Mouse (Mus musculus): ENCODE measurements around the gene Zdhhc13.

Gene Zdhhc13

DNA sequence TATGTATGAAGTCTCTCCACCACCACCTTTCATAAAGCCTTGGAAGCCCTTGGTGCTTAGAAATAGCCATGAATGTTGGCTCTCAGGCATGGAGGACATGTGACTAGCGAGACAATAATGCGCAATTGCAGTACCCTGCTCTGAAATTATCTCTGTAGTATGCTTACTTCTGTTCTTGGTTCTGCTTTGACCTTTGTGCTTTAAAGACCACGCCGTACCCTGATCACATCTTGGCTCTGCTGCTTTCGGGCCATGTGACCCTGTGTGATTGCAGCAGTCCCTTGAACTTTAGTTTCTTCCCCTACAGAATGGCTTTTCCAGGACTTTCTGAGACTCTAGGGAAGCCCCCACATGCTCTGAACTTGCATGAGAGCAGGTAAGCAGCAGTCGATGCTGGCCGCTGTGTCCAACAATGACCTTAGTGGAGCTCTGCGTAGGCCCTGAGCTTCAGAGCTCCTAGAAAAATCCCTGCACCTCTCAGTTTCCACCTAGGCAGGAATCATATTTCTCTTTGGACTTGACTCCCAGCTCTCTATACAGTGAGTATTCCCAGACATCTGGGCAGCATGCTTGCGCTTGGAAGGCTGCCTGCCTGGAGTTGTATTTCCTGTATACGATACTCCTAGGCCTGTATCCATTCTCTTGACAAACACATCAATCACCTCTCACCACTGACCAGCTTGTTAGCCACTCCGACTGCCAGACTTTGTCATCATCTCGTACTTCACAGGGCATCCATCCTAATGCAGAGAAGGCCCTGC is 56.6 kb downstream of the Zdhhc13 start:
- DNase-seq = no peak

DNA sequence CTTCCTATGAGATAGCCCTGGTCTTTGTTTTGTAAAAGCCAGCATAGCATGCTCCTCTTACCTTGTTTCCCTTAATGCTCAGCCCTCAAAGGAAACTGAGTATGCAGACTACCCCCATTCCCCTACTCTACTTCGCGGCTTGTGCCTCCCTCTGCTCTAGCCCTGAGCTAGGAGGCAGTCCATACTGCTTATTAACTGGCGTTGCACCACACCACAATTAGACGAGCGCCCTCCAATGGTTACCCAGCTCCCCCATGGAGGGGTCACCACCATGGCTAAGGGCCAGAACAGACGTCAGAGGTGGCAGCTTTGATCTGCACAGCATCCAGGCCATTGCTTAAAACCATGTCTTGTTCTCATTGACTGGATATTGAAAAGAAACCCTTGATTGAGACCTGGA is 58.0 kb downstream of the Zdhhc13 start:
- peak; percentile 26 to 34 for DNase-seq

DNA sequence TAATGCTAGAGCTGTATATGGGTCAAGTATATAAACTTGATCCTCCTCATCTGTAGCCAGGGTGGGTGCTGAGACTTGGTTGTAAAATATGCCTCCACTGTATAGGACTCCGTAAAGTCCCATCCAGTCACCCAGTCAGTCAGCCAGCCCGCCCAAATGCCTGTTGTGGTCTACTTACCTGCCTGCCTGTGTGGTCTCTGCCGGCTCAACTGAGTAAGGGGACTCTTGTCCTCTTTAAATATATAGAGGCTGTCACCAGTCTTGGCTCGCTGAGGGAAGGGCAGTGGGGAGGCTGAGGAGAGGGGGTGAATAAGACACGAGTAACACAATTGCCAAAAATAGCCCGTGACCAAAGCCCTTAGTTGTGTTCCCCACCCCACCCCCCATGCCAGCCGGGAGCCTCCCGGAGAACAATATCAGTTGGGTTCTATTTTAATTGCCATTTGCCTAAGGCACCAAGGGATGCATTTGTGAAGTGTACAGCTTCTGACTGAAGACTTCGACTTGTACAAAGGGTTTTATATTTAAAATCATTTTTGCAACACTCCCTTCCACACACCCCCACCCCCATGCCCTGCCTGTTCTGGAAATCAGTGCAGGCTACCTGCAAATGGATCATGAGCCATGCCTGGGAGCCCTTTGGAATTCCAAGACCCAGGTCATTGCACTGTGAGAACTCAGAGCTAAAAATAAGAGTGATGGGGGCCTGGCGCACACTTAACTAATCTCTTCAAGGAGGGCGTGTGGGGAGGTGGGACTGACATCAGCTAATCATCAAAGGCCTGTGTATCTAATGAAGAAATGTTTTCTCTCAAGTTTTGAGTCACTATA is 59.2 kb downstream of the Zdhhc13 start, which contains the start of gene Csrp3:
Gene Csrp3, minus strand, starts transcription at position 214 of the 831 bp plus-strand sequence.
- DNase-seq = peak in 1 of 2 experiments; percentile 12

DNA sequence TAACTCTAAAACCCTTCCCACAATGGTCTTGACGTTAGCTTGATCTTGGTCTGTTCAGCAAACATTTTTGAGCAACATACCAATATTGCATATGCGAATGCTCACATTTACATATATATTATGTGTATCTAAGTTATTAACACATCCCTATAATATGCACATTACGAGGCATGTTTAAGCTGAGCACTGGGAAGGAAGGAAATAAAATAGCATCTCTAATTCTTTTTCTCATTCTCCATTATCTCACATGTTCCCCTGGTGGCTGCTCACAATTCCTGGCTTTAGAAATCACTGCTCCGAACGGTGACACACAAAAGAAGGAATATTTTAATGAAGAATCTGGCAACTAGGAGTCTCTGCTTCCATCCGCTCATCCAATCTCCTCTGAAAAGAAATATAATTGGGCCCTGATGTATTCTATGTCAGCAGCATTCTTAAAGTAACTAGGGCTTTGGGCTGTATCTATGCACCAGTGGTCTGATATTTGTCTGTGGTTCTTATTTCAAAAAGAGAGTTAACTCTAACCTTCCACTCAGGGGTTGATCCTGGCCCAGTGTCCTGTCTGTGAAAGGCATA is 62.8 kb downstream of the Zdhhc13 start:
- no peak for DNase-seq

DNA sequence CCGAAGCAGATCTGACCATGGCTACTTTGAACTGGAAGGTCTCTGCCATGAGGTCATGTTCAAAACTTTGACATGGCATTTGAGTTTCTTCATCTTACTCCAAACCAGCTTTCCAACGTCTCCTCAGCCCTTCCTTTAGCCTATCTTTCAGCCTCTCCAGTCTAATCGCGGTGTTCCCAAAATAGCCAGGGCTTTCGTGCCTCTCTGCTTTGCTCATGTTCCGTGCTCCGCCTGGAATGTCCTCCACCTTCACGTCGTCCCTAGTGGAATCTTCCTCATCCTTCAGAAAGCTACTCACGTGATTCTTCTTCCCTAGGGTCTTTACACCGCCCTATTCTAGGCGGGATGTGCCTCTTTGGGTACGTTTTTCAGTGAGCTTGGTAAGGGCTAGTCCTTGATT is 64.7 kb downstream of the Zdhhc13 start:
- DNase-seq = no peak

DNA sequence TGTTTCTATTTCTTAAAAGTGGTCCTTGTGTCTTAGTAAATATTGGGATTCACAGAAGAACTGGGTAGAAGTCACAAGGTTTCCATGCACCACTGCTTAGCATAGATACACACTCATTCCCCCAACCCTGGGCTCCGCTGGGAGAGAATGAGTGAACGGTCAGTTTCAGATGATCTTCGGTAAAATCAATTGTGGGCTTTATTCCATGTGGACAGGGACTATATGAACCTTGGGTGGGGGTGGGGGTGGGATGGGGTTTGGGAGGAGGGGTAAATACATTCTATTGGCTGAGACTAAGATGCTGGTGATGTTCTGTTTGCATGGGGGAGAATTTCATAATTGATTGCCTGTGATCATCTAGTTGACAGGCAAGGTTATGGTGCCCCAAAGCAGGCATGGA is 66.7 kb downstream of the Zdhhc13 start:
- no peak for DNase-seq

DNA sequence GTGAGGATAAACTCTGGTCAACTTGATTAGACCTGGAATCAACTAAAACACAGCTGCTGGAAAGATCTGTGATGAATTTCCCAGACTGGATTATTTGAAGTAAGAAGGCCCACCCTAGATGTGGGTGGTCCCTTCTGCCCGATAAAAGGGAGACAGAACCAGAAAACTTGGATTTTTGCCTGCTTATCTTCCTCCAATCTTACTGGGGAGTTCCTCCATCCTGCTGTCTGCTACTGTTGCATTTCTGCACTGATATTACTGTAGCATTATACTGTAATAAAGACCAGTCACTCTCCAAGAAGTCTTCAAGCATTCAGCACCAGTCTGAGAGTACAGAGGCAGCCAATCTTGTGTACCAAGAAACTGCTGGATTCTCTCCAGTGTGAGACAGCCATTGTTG is 69.5 kb downstream of the Zdhhc13 start:
- no peak for DNase-seq

DNA sequence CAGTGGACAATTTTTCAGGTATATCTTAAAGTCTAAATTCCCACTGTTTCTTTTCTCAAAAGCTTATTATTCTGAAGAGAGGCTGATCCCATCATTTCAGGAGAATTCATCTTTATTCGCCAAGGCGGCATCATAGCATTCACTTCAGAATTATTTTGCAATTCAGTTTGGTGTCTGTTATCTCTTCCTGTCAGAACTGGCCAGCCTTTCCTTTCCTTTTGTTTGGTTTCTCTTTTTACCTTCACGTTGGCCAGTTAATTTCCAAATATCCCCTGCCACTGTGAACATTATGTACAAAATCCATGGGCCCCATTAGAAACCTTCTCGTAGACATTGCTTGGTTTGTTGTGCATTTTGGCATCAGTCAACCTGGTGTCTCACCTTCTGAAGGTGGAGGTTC is 70.6 kb downstream of the Zdhhc13 start:
- DNase-seq = no peak

DNA sequence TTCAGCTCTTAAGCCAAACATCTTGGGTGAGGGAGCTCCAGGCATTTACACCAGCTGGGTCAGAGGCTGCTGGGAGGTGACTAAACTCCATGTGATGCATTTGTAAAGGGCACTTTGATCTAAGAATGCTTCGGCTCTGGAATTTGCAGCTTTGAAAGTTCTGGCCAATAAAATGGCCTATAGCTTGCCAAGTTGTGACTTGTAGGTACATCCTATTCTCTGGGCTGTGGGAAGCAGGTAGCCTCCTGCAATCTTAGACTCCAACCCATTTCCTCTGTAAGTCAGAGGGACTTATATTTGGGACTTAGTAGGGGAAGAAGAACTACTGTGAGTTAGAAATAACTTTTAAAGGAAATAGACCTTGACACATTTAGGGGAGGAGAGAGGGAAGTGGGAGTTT is 72.1 kb downstream of the Zdhhc13 start:
- no peak for DNase-seq

DNA sequence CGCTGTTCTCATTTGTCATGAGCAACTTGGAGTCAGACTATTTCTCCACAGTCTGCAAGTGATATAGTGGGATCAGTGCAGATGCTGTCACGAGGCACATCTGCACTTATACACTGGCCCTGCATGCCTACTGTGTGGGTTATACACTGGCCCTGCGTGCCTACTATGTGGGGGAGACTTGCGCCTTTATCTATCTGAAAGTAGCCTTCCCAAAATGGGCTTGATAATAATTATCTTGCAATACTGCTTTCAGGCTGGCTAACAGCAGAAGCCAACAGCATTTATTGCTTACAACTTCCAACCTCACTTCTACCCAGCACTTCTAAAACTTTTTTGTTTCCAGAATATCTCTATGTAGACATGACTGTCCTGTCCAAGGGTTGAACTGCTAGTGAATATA is 73.0 kb downstream of the Zdhhc13 start:
- DNase-seq = no peak

DNA sequence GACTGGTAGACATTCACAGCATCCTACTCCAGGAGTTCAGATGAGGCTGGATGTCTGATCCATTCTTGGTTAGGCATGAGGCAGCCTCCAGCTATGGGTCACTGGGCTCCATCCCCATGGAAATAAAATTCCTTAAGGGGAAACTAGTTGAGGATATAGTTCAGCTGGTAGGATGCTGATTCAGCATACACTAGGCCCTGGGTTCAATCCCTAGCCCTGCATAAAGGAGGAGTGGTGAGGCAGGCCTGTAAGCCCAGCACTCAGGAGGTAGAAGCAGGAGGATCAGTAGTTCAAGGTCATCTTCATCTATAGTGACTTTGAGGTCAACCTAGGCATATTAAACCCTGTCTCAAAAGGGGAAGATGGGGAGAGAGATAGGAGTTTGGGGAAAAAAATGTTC is 75.4 kb downstream of the Zdhhc13 start:
- no peak for DNase-seq

DNA sequence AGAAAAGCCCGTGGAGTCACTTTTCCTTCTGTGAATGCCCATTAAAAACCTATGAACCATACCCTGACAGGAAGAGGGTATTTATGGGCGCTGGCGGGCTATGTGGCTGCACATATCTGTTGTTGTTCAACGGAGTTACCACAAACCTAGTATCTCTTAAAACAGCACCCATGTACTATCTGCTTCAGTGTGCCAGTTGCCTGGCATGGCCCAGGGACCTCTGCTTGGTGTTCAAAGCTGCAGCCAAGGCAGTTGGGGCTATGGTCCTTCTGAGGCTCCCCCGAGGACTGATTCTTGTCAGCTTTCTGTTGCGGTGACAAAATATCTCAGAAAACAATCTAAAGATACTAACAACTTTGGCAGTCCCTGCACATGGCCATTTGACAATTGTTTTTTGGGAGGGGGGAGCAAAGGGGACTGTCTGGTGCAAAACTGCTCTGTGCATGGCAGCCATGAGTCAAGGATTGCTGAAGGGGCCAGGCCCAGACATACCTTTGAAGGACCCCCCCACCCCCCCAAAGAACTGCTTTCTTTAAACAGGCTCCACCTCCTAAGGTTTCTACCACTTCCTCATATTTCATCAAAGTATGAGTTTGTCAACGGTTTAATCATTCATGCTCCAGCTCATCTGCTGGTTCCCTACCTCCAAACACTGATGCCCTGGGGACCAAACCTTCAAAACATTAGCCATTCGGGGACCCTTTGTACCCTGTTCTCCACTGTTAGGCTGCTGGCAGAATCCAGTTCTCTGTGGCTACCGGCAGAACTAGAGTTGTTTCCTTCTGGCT is 76.1 kb downstream of the Zdhhc13 start:
- DNase-seq = no peak

DNA sequence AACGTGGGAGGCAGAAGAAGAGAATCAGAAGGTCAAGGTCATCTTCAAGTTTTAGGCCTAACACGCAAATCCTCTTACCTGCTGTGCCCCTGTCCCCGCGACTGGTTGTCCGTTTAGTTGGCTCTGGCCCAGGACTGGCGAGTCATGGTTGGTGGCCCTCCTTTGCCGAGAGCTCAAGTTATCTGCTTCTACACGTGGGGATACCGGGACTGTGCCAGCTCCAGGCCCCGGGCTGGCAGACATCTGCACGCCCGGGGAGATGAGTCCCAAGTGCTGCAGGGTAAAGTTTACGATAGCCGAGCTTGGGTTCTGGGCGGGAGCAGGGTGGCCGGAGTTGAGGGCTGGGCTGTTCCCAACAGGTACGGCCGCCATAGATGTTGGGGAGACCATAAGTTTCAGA is 78.8 kb downstream of the Zdhhc13 start:
- DNase-seq = no peak

DNA sequence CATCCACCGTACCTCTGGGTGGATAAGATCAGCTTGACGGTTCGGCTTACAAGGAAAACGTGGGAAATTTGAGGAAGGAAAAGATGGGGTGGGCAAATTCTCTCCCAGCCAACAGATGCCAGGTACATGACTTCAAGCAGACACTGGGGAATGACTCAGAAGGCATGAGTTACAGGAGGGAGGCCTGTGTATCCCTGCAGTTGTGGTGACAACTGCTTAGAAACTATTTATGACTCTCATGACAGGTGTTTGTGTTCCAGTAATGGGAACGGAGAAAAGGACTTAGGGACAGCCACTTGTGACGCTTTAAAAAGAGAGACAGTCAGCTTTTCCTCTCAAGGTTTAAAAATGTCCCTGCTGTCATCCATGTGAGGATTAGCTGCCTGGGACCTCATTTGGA is 81.3 kb downstream of the Zdhhc13 start:
- DNase-seq = no peak

DNA sequence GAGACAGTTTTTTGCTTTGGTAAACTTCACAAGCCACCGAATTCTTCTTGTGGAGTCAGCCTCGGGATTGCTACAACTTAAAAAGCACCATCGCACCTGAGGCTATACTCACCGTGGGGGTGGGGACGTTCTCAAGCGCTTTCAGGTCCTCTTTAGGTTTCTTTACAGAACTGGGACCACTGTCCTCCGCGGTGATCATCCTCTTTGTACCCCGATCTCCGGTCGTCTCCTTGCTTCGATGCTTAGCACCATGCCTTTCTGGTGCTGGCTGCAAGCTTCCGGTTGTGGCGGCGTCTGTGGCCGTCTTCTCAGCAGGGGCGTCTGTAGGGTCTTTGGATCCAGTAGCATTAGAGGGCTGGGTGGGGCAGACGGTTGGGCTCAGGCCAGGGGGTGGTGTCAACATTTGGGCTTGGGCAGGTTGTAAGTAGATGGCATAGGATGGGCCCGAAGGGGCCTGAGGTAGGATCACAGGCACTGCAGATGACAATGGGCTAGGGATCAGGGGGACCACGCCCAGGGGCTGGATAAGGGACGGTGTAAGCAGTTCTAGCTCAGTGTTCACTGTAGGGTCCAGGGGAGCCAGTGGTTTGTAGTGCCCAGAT is 81.9 kb downstream of the Zdhhc13 start:
- DNase-seq = no peak

DNA sequence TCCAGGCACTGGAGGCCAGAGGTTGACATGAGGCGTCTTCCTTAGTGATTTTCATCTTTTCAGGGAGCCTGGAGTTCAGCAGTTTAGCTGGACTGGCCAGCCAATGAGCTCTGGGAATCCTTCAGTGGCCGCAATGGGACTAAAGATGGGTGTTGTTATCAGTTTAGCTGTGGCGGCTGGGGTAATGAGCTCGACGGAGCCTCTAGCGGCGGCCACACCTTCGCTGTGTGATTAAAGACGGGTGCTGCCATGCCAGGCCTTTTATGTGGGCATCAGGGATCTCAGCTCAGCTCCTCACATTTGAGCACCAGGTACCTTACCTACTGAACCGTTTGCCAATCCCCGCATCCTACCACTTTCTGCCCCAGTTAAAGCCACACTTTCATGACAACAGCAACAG is 82.5 kb downstream of the Zdhhc13 start:
- no peak for DNase-seq

DNA sequence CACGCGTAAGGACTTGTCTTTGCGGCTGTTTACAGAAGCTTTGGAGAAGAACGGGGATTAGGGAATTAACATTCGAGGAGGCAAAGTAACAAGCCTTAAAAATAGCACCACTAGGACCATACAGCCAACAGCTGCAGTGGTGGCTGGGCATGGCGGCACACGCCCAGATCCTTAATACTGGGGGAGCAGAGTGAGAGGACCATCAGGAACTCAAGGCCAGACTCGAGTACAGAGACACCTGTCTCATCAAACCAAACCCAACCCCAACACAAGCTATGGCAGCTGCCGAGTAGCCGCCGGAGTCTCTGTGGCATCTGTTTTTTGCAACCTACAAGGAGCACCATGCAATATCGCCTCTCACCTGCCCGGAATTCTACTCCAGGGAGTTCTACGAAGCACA is 86.3 kb downstream of the Zdhhc13 start:
- DNase-seq = no peak

DNA sequence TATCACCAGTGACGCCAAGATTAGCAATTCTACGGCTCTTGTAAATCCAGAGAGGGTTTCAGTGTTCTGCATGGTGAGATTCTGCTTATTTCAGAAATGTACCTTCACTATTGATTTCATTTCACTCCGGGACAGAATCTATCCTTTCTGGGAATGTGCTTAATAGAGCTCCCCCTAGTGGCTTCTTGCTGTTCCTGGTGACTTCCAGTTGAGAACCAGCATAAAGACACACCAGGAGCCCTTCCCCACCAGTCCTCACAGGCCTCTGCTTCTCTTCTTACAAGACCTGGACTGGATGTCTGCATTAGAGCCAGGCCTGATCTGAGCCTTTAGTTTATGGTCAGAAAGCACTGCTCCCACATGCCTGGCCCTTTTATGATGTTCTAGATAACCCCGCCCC is 87.7 kb downstream of the Zdhhc13 start:
- DNase-seq = peak; percentile 73 to 86
